Mouse (Mus musculus): ENCODE data around the gene Inpp5k.
A peak's percentile ranks its signal among the peaks of the same experiment; 100 is the strongest.

The Inpp5k gene

DNA sequence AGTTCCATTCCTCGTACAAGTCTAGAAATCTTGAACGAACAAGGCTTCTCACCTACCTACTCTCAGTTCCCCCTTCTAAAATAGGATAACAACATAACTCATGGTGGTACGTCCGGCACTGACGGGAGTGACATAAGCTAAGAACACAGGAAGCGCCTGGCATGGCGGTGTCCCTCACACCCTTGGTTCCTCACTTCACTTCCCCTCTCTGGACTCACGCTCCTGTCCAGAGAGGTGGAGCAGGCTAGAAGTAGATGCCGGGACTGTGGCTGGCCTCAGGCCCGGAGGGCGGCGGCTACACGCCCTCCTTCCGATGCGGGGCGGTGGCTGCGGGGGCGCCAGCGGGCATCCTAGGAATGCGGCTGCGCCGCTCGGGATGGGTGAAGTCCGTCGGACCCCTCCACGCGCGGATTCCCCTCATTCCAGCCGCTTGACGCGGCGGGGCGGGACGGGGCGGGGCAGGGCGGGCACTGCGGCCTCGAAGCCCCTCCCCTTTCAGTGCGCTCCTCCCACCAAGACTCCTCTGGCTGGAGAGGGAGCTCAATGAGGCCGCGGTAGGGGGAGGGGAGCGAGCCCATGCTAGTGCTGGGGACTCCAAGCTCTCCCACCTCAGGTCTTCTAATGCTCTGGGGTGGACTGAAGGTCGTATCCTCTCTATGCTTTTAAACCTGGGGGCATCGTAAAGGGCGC lies 23.1 kb downstream of the Inpp5k start:
- peak; percentile 82 to 87 for DNase-seq (ENCODE audit: low spot score in 2 of 2)

DNA sequence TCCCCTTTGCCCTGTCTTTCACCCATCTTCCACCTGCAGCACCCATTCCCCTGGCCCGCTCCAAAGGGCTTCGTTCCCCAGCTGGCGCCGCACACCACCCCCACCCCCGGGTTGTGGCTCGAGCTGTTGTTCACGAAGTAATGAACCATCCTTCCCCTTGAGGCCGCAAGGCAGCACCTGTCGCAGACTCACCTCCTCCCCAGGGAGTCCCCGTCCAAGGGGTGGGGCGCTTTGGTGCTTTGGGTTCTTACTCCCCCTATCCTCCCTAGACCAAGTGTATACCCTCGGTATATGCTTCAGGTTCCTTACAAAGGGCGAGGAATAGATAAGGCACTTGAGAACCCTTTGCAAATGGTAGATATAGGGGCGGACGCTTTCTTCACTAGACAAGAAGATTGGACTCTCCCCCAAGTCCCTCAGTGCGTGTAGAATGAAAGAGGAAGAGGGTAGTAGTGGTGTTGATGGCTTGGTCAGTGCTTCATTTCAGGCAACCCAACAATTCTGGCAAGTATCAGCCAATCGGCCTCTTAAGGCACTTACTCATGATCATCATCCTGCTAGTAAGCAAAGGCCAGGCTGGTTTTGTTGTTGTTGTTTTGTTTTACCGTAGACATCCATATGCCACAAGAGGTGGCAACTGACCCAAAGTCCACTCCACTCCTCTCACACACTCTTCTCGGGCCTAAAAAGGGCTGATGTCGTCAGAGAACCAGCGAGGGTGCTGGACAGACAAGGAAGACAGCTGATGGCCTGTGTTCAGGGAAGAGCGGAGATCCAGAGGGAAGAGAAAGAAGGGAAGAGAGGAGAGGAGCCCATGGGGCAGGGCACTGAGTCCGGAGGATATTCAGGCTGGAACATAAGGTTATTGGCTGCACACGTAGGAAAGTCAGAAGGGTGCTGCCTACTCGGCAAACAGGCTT lies 23.9 kb downstream of the Inpp5k start:
- DNase-seq (ENCODE audit: low spot score in 2 of 2): no peak

DNA sequence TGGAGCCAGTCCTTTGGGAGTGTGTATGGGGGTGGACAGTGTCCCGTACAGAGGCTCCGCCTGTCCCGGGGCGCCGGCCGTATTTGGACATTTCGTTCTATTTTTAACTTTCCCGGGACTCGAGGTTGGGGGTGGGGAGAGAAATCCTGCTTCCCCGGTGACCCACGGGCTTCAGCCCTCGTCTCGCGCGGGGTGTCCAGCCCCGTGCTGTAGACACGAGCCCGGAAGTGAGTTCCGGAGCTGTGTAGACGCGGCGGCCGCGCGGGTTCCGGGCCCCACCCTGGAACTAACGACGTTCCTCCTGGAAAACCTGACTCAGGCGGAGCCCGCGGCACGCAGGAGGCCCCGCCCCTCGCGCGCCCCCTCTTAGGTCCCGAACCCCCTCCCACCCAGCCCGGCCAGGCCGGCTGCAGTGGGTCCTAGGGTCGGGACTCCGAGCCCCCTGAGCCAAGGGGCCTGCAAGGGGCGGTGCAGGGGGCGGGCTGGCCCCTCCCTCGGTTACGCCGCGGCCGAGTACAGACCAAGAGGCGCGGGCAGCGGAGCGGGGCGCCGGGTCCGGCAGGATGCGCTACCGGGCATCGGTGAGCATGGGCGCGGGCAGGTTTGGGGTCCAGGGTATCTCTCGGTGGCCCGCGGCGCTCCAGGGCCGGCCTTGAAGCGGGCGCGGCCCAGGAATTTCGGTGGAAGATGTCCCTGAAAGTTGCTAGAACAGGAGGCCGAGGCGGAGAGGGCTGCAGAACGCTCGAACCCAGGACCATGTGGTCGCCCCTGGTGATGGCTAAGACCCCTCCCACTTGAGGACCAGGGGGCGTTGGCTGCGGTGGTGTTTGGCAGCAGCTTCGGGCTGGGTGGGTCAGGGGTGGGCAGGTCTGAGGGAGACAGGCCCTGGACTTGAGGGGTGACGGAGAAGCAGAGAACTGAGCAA lies 25.1 kb downstream of the Inpp5k start:
- DNase-seq (ENCODE audit: low spot score in 2 of 2): peak; percentile 71 to 75

DNA sequence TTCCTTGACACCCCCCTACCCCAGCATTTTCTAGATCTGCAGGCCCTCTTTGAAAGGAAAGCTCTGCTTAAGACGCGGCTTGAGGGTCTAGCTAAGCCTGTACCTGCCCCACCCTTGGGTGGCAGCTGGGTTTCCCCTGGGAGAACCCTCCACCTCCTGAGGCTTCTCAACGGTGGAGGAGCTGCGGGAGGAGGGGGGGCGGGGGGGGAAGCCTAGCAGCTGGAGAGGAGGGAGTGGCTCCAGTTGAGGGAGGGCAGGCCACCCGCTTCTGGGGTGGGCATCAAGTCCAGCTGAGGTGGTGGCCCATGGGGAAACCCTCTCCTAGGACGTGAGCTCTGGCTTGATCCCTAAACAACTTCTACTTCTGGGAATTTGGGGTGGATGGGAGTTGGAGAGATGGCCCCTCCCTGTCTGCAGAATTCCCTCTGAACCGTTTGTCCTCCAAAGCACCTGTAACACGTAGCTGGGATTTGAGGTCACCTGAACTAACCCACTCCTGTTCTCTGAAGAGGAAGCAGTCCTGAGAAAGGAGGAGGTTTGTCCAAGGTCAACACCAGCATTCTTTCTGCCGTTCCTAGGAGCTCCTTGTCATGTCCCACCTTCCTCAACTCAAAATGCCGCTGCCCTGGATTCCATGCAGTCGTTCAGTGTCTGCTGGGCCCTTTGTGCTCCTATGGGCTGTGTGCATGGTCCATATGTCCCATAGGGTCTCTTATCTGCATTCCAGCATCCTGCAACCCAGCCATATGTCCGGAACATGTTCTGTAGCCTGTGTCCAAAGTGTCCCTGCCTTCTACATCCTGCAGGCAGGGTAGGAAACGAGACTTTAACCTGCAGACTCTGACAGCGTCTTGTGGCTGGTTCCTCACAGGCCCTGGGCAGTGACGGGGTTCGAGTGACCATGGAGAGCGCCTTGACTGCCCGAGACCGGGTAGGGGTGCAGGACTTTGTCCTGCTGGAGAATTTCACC lies 26.1 kb downstream of the Inpp5k start:
- DNase-seq (ENCODE audit: low spot score in 2 of 2): no peak

DNA sequence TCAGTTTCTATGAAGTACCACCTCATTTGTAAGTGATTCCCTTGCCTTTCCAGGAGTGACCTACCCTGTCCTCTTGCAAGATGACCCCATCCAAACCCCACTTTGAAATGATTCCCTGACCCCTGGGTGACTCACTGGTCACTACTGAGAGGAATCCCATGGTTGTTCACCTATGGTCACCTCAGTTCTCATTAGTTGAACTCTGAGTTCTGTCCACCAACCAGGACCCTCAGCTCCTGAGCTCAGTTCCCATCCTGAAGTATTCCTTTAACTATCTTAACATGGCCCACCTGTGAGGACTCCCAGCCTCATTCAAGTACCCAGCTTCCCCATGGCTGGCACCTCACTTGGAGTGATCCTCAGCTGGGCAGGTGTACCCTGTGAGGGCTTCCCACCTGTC lies 27.1 kb downstream of the Inpp5k start:
- DNase-seq (ENCODE audit: low spot score in 2 of 2): no peak

DNA sequence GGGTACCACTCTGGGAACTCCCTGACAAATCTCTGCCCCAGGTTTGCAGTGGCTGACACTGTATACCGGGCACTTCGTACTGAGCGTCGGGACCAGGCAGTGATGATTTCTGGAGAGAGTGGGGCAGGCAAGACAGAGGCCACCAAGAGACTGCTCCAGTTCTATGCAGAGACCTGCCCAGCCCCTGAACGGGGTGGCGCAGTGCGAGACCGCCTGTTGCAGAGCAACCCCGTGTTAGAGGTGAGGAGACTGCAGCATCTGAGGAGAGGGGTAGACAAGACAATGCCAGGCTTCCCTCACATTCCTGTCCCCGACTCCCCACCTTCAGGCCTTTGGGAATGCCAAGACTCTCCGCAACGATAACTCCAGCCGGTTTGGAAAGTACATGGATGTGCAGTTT lies 27.5 kb downstream of the Inpp5k start:
- no peak for DNase-seq (ENCODE audit: low spot score in 2 of 2)

DNA sequence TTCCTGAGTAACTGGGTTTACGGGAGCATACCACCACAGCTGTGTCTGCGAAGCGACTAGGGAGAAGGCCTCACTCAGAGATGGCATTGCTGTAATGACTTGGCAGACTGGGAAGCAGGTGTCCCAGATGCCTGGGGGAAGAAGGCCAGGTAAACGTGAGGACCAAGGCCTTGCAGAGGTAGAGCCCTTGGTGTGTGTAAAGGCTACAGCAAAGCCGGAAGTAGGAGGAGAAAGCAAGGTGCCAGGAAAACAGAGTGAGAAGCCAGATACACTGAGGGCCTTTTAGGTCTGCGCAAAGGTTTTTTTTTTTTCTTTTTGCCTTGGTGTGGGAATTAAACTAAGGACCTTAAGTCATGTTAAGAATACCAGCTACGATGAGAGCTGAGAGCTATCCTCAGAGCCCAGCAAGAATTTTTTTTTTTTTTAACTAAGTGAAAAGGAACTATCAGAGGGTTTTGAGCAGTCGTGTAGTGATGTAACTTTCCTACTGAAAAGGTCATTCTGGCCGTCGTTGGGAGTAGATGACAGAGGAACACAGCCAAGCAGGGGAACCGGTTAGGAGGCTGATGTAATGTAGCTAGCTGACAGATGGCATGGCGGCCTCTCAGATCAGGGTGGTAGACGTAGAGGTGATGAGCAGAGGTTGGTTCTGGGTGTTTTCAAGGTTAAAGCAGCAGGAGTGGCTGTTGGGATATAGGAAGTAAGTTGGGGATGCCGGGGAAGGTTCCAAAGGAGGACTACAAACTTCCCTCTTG lies 28.4 kb downstream of the Inpp5k start:
- DNase-seq (ENCODE audit: low spot score in 2 of 2): no peak

DNA sequence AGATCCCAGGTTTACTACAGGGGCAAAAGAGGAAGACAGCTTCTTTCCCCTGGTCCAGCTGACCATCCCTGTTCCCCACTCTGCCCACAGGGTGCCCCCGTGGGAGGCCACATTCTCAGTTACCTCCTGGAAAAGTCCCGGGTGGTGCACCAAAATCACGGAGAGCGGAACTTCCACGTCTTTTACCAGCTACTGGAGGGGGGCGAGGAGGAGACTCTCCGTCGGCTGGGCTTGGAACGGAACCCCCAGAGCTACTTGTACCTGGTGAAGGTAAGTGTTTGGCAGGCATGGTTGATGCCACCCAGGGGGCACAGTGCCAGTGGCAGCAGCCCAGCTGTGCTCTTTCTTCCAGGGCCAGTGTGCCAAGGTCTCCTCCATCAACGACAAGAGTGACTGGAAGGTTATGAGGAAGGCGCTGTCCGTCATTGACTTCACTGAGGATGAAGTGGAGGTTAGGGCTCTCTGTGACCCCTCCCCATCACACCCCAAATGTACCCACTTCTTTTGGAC lies 29.3 kb downstream of the Inpp5k start:
- DNase-seq (ENCODE audit: low spot score in 2 of 2): no peak

DNA sequence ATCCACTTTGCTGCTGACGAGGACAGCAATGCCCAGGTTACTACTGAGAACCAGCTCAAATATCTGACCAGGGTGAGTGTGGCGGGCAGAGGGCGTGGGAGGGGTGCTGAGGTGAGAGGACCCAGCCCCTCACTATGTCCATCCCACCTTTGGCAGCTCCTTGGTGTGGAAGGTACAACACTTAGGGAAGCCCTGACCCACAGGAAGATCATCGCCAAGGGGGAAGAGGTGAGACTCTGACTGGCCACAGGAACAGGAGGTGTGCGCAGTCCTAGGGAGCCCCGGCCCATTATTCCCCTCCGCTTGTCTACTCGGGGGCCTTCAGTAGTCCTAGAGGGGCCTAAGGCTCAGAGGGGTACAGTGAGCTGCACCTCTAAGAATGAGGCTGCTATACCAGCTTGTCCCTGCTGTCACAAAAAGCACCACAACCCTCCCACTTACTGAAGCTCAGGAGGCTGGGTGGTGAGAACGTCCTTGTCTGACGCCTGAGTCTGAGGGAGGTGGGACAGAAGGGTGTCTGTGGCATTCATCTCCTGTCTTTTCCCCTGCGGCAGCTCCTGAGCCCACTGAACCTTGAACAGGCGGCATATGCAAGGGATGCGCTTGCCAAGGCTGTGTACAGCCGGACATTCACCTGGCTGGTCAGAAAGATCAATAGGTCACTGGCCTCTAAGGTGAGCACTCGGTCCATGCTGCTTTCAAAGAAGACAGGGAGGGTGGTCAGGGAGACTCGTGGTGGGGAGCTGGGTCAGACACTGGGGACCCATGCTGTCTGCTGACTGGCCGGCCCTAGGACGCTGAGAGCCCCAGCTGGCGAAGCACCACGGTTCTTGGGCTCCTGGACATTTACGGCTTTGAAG lies 30.4 kb downstream of the Inpp5k start:
- DNase-seq (ENCODE audit: low spot score in 2 of 2): no peak

DNA sequence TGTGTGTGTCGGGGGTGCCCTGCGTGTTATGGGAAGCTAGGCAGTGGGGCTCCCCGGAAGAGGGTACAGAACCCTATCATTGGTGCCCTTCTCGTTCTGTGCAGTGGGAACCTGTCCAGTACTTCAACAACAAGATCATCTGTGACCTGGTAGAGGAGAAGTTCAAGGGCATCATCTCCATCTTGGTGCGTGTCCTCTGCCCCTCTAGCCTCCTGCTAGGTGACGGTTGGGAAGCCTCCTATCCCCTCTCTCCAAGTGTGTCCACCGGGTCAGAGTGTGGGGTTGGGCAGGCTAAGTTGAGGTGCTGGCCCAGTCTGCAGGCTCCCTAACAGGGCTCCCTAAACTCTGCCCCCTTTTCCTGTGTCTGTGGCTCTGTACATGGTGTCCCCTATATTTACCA lies 31.3 kb downstream of the Inpp5k start:
- DNase-seq (ENCODE audit: low spot score in 2 of 2): no peak

DNA sequence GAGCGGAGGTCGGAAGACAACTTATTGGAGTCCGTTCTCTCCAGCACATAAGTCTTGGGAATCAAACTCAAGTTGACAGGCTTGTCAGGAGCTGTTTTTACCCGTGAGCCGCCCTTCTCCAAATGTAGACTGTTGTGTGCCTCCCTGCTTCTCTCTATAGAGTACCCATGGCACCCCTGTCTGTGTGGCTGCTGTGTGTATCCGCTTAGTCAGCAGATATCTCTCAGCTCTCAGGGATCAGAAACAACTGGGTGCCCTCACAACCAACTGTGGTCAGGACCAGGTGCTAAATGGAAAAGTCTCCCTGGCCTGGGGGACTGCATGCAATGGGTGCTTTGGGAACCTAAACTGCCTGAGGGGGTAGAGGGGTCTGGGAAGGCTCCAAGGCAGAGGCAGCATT lies 35.5 kb downstream of the Inpp5k start:
- DNase-seq (ENCODE audit: low spot score in 2 of 2): no peak

DNA sequence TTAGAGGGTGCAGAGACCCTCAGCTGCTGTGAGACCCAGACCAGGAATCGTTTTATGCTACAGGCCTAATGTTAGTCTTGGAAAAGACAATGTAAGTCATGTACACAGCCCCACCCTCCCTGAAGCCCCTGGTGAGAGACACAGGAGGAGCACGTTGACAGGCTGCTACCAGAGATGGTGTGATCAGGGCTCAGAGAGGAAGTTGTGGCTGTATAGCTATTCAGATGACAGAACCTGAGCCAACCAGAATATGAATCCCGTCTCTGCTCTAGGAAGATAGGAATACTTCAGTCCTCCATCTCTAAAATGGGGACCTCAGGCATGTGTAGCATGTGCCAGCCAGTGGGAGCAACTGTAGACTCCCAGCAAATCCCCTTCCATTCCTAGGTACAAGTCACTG lies 37.8 kb downstream of the Inpp5k start:
- no peak for DNase-seq (ENCODE audit: low spot score in 2 of 2)

DNA sequence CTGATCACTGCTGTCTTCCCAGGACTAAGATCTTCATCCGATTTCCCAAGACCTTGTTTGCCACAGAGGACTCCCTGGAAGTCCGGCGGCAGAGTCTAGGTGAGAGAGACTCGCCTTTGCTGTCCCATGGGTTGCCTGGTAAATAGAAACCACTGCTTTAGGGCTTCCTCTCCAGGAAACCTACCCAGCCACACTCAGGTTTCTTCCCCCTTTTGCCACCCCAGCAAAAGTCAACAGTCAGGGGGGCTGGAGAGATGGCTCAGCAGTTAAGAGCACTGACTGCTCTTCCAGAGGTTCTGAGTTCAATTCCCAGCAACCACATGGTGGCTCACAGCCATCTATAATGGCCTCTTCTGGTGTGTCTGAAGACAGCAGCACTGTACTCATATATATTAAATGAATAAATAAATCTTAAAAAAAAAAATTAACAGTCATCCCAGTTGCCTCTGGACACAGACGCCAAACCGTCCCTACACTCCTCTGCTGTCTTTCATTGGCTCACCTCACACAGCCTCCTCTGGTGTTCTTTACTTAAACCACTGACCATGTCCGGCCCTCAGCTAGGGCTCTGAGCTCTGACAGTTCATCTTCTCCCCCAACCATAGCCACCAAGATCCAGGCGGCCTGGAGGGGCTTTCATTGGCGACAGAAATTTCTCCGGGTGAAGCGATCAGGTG lies 38.5 kb downstream of the Inpp5k start:
- no peak for DNase-seq (ENCODE audit: low spot score in 2 of 2)

DNA sequence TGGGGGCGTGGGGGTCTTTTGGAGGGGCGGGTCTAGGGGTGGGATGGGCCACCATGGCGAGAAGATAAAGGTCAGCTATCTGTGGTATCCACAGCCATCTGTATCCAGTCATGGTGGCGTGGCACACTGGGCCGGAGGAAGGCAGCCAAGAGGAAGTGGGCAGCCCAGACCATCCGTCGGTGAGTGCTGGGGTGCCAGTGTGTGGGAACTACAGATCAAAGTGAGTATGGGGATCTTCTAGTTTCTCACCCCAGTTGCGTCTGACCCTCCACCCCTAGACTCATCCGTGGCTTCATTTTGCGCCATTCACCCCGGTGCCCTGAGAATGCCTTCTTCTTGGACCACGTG lies 39.0 kb downstream of the Inpp5k start:
- DNase-seq (ENCODE audit: low spot score in 2 of 2): no peak

DNA sequence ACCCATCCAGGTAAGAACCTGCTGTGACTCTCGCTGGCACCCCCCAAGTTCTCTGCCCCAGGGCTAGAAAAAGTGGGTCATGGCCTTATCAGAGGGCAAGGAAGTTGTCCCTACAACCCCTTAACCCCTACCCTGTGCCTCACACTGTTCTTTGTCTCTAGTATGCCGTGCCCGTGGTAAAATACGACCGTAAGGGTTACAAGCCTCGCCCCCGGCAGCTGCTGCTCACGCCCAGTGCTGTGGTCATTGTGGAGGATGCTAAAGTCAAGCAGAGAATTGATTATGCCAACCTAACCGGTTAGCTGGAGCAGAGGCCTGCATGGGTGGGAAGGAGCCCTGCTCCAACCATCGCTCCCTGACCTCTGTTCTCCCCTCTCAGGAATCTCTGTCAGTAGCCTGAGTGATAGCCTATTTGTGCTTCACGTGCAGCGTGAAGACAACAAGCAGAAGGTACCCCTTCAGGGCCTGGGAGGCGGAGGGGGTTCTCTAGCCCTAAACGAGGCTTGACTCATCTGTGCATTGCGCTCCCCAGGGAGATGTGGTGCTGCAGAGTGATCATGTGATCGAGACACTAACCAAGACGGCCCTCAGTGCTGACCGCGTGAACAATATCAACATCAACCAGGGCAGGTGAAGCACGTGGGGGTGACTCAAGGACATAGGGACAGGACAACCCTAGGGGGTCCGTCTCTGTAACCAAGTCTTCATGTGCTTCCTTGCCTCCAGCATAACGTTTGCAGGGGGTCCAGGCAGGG lies 40.8 kb downstream of the Inpp5k start:
- no peak for DNase-seq (ENCODE audit: low spot score in 2 of 2)

DNA sequence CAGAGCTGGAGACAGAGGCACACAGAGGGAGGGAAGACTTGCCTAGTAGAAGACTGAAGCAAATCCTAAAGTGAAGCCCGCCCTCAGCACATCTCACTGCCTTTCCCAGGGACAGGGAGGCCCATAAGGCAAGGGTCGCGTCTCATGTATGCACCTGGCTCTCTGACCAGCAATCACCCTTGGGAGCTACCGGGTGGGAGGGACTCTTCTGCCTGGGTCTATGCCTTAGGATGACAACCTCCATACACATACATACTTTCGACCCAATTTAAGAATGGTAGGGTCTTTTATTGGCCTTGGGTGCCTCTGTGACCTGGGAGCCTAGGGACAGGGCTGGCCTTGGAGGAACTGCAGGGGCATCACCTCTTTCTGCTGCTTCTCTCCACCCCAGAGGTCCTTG lies 42.6 kb downstream of the Inpp5k start:
- no peak for DNase-seq (ENCODE audit: low spot score in 2 of 2)

DNA sequence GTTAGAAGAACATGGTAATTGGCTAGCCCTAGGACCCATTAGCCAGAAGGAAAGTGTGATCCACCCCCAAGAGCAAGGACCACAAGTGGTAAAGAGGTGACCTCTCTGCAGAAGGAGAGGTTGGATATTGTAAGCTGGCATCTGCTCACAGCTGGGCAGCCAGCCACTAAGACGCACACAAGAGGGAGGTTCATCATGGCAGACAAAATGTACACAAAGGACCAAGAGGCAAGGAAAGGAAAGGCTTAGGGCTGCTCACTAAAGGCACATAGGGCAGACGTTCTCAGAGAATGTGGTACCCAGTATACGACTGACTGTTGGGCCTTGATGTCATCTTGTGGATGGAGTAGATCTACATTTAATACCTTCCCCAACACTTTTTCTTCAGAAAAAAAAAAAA lies 44.1 kb downstream of the Inpp5k start:
- DNase-seq (ENCODE audit: low spot score in 2 of 2): no peak

Measured in urinary bladder, postnatal 4 days (tissue).